Mouse (Mus musculus) neural tube, embryonic 14.5 days (tissue): ENCODE data around the gene Cnih2. TPM values are rescaled to one million over a fixed set of nuclear protein-coding genes. Genes with fewer than 3 reads are reported as not detected.
"Not testable (repeated sequence)": the region's sequence is repeated elsewhere in the genome, so short reads cannot be mapped to it uniquely, and the experiment has no call there.

Source experiments
- ATAC-seq: fragments of 200-750 bp; cut with Nextera tagmentation; 2 replicates; pipeline ENCODE4 v1.8.0; 2017; ENCODE audit warnings: low read depth, mild to moderate bottlenecking, moderate TSS enrichment, moderate library complexity
- H3K27ac ChIP-seq: fragments of 300-500 bp; sonication (generic); 2 replicates; pipeline ENCODE4 v1.5.1; 2014; ENCODE audit warnings: low read depth, mild to moderate bottlenecking, control low read depth, low read length, moderate library complexity, mixed read lengths
- H3K27me3 ChIP-seq: fragments of 300-500 bp; sonication (generic); 2 replicates; pipeline ENCODE4 v1.6.1; 2014; ENCODE audit warnings: low read length; ENCODE audit not compliant: control insufficient read depth, insufficient read depth
- H3K36me3 ChIP-seq: fragments of 300-500 bp; sonication (generic); 2 replicates; pipeline ENCODE4 v1.6.1; 2014; ENCODE audit warnings: low read length, mixed read lengths; ENCODE audit not compliant: control insufficient read depth, insufficient read depth
- H3K4me1 ChIP-seq: fragments of 300-500 bp; sonication (generic); 2 replicates; pipeline ENCODE4 v1.6.1; 2014; ENCODE audit warnings: low read length; ENCODE audit not compliant: control insufficient read depth, insufficient read depth
- H3K4me2 ChIP-seq: fragments of 300-500 bp; sonication (generic); 2 replicates; pipeline ENCODE4 v1.6.1; 2014; ENCODE audit warnings: mild to moderate bottlenecking, low read depth, low read length, control low read depth
- H3K4me3 ChIP-seq: fragments of 300-500 bp; sonication (generic); 2 replicates; pipeline ENCODE4 v1.5.1; 2014; ENCODE audit warnings: low read depth, low read length, control low read depth, mixed read lengths
- H3K9ac ChIP-seq: fragments of 300-500 bp; sonication (generic); replicated peaks from 2 replicates; pipeline ENCODE4 v1.6.1; 2014; ENCODE audit warnings: low read depth, mild to moderate bottlenecking, control low read depth, low read length, mixed read lengths
- H3K9me3 ChIP-seq: fragments of 300-500 bp; sonication (generic); 2 replicates; pipeline ENCODE4 v1.6.1; 2016; ENCODE audit warnings: low read length; ENCODE audit not compliant: control insufficient read depth
- WGBS: fragments of 180-500 bp; shearing (Covaris S2); extraction: QIAGEN DNeasy Blood & Tissue Kit; methylation state at CpG from one replicate; pipeline ENCODE4 v1.1.7; 2014; 5-methylcytosine and 5-hydroxymethylcytosine counted together
- polyA plus RNA-seq: library from polyadenylated mRNA; unstranded; fragments of >200 nt; fragmentation: Nextera tagmentation; extraction: Ambion mirVana; gene quantifications from 2 replicates; pipeline ENCODE4 v1.2.1, GENCODE M21; 2014

The Cnih2 gene
- polyA plus RNA-seq, 1 experiment from 2014 or later = 499 TPM

DNA sequence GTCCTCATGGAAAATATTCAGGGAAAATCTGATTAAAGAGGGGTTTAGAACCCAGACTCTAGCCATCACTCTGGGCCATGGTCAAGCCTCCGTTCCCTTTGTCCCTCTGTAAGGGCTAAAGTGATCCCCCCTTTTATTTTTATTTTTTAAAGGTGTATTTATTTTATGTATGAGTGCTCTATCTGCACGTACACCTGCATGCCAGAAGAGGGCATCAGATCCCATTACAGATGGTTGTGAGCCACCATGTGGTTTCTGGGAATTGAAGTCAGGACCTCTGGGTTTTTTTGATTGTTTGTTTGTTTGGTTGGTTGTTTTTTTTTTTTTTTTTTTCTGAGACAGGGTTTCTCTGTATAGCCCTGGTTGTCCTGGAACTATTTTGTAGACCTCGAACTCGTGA, 11.8 kb downstream of the Cnih2 start:
- H3K36me3 ChIP-seq = peaks cover 14% of the 10 kb centered on the region
- H3K9ac ChIP-seq, ATAC-seq, H3K4me3 ChIP-seq, H3K9me3 ChIP-seq, H3K4me2 ChIP-seq, H3K27ac ChIP-seq: not testable (repeated sequence)
- 45% methylated on average over 4 of the region's 4 CpGs for WGBS
- peaks cover 11% of the 10 kb centered on the region for H3K4me1 ChIP-seq
- peaks cover 32% of the 10 kb centered on the region for H3K27me3 ChIP-seq

- Histone ChIP-seq H3K27me3 (peaks cover 39% of the 10 kb centered on the region), H3K9ac (peak within 1 kb of the TSS; percentile 65), H3K4me1 (peaks cover 11% of the 10 kb centered on the region), H3K4me3 (peak within 1 kb of the TSS; percentile 53), H3K27ac (no peak within 1 kb of the TSS), H3K9me3 (no peaks in the 10 kb centered on the region), H3K36me3 (peaks cover 3% of the 10 kb centered on the region; the same call in 1 of the 2 replicates), H3K4me2 (peak within 1 kb of the TSS; percentile 67)
- 2% methylated on average over 65 of the region's 69 CpGs for WGBS
- no peak for ATAC-seq
These were observed 13.0 kb downstream of the Cnih2 start, which contains the start of gene Tmem151a for GRCm38 (mm10) chr19:5085145-5085863. Tmem151a (minus strand) TSS chr19:5085531.

GRCm38 (mm10) chr19:5084834-5085144, 13.5 kb downstream of the Cnih2 start:
- Histone ChIP-seq H3K4me3 (peak overlapping the region; percentile 53), H3K27me3 (peaks cover 41% of the 10 kb centered on the region), H3K36me3 (peaks cover 2% of the 10 kb centered on the region; the same call in 1 of the 2 replicates), H3K27ac (no peak overlapping the region), H3K9ac (peak overlapping the region; percentile 65), H3K4me1 (peaks cover 11% of the 10 kb centered on the region), H3K4me2 (peak overlapping the region; percentile 67), H3K9me3 (no peaks in the 10 kb centered on the region)
- ATAC-seq = no peak
- 1% methylated on average over 14 of the region's 15 CpGs for WGBS

DNA sequence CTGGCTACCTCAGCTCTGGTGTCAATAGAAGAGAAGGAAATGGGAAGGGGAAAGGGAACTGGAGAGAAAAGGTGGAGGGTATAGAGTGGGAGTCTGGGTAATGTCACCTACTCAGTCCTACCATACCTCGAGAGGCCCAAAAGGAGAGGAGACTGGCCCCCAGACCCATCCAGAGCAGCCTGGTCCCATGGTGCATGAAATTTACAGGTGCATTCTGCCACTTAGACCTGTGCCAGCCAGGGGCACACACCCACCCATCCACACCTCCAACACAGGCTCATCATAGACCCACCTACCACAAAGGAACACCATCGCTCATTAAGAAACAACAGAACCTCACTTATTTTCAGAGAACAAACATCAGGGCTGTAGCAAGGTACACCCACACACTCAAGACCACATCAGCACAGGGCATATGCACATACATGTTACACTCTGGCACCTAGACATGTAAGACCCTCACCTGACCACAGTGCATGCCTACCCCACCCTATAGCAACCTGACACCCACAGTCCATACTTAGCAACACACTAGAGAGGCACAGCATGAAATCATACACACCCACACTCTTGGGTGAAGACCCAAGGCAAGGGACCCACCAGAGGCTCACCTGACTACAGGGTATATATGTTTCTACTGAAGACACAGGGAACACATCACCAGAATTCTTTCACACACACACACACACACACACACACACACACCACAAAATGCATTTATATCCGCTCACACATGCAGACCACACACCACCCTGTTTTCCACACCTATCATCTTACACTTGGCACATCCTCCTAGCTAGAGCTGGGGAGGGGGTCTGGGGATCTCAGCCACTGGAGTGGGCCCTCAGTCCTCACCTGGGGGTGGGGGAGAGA, 14.1 kb downstream of the Cnih2 start:
- ATAC-seq = no peak
- peaks cover 8% of the 10 kb centered on the region for H3K4me1 ChIP-seq
- H3K9me3 ChIP-seq = no peaks in the 10 kb centered on the region
- no peaks in the 10 kb centered on the region for H3K36me3 ChIP-seq
- H3K4me3 ChIP-seq = peak overlapping the region; percentile 53
- no peak overlapping the region for H3K27ac ChIP-seq
- H3K4me2 ChIP-seq = peak overlapping the region; percentile 67
- peak overlapping the region; percentile 65 for H3K9ac ChIP-seq
- H3K27me3 ChIP-seq = peaks cover 41% of the 10 kb centered on the region
- WGBS = 65% methylated on average over 3 of the region's 3 CpGs

- Histone ChIP-seq H3K4me1 (peaks cover 4% of the 10 kb centered on the region; the same call in 1 of the 2 replicates), H3K4me2 (no peak overlapping the region), H3K36me3 (no peaks in the 10 kb centered on the region), H3K9ac (no peak overlapping the region), H3K27me3 (peaks cover 41% of the 10 kb centered on the region), H3K27ac (no peak overlapping the region), H3K4me3 (no peak overlapping the region), H3K9me3 (no peaks in the 10 kb centered on the region)
- no peak for ATAC-seq
- 73% methylated on average over 24 of the region's 24 CpGs for WGBS
These were observed 15.7 kb downstream of the Cnih2 start for GRCm38 (mm10) chr19:5082596-5082995.

GRCm38 (mm10) chr19:5082005-5082404, 16.3 kb downstream of the Cnih2 start:
- H3K27me3 ChIP-seq = peaks cover 41% of the 10 kb centered on the region
- H3K9ac ChIP-seq = no peak overlapping the region
- H3K9me3 ChIP-seq = no peaks in the 10 kb centered on the region
- 70% methylated on average over 18 of the region's 18 CpGs for WGBS
- no peak overlapping the region for H3K4me3 ChIP-seq
- no peaks in the 10 kb centered on the region for H3K4me1 ChIP-seq
- no peak overlapping the region for H3K27ac ChIP-seq
- H3K36me3 ChIP-seq = no peaks in the 10 kb centered on the region
- H3K4me2 ChIP-seq = no peak overlapping the region
- no peak for ATAC-seq

DNA sequence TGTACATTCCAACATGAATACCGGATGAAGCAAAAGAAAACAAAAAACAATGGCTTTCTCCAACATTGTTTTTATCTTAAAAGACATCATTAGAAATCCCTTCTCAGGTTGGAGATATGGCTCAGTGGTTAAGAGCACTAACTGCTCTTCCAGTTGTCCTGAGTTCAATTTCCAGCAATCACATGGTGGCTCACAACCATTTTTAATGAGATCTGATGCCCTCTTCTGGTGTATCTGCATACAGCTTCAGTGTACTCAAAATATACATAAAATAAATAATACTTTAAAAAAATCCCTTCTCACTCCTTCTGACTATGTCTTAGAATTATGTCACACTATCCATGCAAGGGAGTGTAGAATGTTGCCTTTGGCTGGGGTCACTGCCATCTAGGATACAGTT, 19.0 kb downstream of the Cnih2 start:
- no peak overlapping the region for H3K9ac ChIP-seq
- H3K27ac ChIP-seq = no peak overlapping the region
- H3K36me3 ChIP-seq = no peaks in the 10 kb centered on the region
- H3K4me3 ChIP-seq = no peak overlapping the region
- peaks cover 29% of the 10 kb centered on the region for H3K27me3 ChIP-seq
- no peak overlapping the region for H3K4me2 ChIP-seq
- H3K9me3 ChIP-seq = no peaks in the 10 kb centered on the region
- no peaks in the 10 kb centered on the region for H3K4me1 ChIP-seq
- ATAC-seq = no peak
- 91% methylated on average over 1 of the region's 1 CpGs for whole genome bisulfite sequencing

- Histone ChIP-seq H3K36me3 (no peaks in the 10 kb centered on the region), H3K9me3 (no peaks in the 10 kb centered on the region), H3K27ac (no peak overlapping the region), H3K4me1 (peaks cover 15% of the 10 kb centered on the region), H3K27me3 (peaks cover 8% of the 10 kb centered on the region; the same call in 1 of the 2 replicates), H3K9ac (no peak overlapping the region), H3K4me2 (no peak overlapping the region), H3K4me3 (no peak overlapping the region)
- WGBS = 43% methylated on average over 5 of the region's 5 CpGs
- no peak for ATAC-seq
These were observed 24.8 kb downstream of the Cnih2 start for GRCm38 (mm10) chr19:5073518-5073917.

DNA sequence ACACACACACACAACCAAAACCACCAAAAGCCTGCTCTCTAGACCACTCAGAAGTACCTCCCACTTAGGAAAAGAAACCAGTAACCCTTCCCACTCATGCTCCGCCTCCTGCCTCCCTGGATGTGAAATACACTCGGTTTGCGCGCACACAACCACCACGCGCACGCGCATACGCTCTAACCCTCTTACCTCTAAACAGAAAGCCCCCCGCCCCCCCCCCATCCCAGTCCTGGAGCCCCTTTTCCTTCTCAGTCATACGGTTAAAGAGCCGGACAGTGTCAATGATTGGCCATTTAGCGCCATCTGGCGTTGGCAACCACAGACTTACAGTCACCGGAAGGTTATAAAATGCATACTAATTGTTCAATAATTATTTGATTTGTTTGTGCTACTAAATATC, 25.3 kb downstream of the Cnih2 start:
- ATAC-seq = no peak
- Histone ChIP-seq H3K4me1 (peaks cover 20% of the 10 kb centered on the region), H3K4me3 (0 out of 2 replicates have a peak overlapping the region, but pooled peaks have one; percentile 14), H3K9ac (no peak overlapping the region), H3K9me3 (no peaks in the 10 kb centered on the region), H3K4me2 (peak overlapping the region; percentile 61; the same call in 1 of the 2 replicates), H3K27ac (no peak overlapping the region), H3K36me3 (no peaks in the 10 kb centered on the region), H3K27me3 (peaks cover 12% of the 10 kb centered on the region)
- WGBS = 2% methylated on average over 15 of the region's 15 CpGs
